Mouse (Mus musculus) erythroblast, embryonic 14.5 days (primary cell): ENCODE measurements around the gene Aktip. TPM values are rescaled to one million over a fixed set of nuclear protein-coding genes. Genes with fewer than 3 reads are reported as not detected.

Experiments used
- H3K27me3 ChIP-seq: 2 replicates; pipeline ENCODE4 v1.6.1; 2012; ENCODE audit warnings: inconsistent platforms; ENCODE audit not compliant: control insufficient read depth
- H3K36me3 ChIP-seq: 2 replicates; pipeline ENCODE4 v1.6.1; 2012; ENCODE audit warnings: mild to moderate bottlenecking, inconsistent platforms; ENCODE audit not compliant: control insufficient read depth
- H3K4me1 ChIP-seq: 2 replicates; pipeline ENCODE4 v1.6.1; 2012; ENCODE audit warnings: inconsistent platforms; ENCODE audit not compliant: control insufficient read depth
- H3K4me3 ChIP-seq: replicated peaks from 2 replicates; pipeline ENCODE3; 2012; ENCODE audit warnings: moderate library complexity, mild to moderate bottlenecking, inconsistent platforms
- H3K9me3 ChIP-seq: 2 replicates; pipeline ENCODE4 v1.6.1; 2012; ENCODE audit warnings: low read length, inconsistent platforms, mixed read lengths; ENCODE audit not compliant: control insufficient read depth
- GATA1 ChIP-seq: IDR thresholded peaks from 2 replicates; pipeline ENCODE4 v1.6.1; 2012; ENCODE audit warnings: low read length, inconsistent platforms, mixed read lengths
- TAL1 ChIP-seq: IDR thresholded peaks from 3 replicates; pipeline ENCODE4 v1.6.1; 2012; ENCODE audit warnings: low read length, inconsistent platforms, mixed read lengths
- polyA plus RNA-seq: library from polyadenylated mRNA; stranded (reverse); fragments of >175 nt; gene quantifications from 2 replicates; pipeline ENCODE4 v1.2.3, GENCODE M21; 2012

Gene Aktip
- polyA plus RNA-seq, 1 experiment, result not detected

DNA sequence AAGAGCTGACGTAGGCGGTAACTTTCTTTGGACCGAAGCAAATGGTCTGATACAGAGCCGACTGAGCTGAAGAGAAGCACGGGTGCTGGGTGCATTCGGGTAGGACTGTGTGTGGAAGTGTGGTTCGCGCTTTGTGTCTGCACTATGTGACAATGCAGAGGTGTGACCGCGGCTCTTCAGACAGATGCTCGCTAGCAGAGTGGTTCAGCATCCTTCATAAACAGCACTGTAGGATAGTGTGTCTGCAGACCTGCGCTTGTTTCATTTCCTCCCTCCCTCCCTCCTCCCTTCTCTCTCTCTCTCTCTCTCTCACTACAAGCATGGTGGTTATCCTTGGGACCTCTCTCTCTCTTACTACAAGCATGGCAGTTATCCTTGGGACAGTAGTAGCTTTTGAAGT is 117.3 kb downstream of the Aktip start:
- peaks cover 3% of the 10 kb centered on the region for H3K4me1 ChIP-seq
- no peaks in the 10 kb centered on the region for H3K9me3 ChIP-seq
- no peak overlapping the region for H3K4me3 ChIP-seq
- no peaks in the 10 kb centered on the region for H3K27me3 ChIP-seq
- TF ChIP-seq TAL1 (no peak), GATA1 (no peak)
- peaks cover 34% of the 10 kb centered on the region for H3K36me3 ChIP-seq

DNA sequence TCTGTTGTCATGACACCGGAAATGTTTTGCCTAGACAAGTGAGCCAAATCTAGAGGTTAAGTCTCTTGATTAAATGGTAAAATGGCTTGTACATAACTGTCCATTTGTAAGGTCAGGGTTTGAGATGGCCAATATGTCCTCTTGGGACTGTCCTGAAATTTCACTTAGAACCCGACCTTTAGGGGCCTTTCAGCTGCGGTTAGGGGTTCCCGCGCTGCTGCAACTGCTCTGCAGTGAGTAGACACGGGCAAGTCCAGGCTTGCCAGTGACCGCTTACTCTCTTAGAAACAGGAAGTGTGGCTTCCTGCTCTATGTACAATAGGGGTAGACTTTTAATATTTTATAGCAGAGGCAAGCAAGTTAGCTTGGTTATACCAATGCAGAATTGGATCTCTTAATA is 117.9 kb downstream of the Aktip start:
- Histone ChIP-seq H3K9me3 (no peaks in the 10 kb centered on the region), H3K36me3 (peaks cover 37% of the 10 kb centered on the region), H3K4me3 (no peak overlapping the region), H3K27me3 (no peaks in the 10 kb centered on the region), H3K4me1 (peaks cover 8% of the 10 kb centered on the region)
- no peak for TF ChIP-seq TAL1
- TF ChIP-seq GATA1, result no peak

DNA sequence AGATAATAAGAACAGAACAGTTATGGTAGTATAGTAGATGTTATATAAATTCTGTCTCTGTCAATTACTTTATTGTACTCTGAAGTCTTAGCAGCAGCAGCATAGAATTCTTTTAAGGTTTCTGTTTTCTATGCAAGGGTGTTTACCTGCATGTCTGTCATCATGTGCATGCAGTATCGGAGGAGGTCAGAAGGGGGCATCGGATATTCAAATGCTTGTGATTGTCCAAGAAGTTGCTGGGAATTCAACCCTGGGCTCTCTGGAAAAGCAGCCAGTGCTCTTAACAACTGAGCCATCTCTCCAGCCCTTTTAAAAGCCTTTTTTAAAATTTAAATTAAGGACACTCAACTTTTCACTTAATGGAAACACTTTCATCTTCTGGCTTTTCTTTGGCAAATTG is 120.1 kb downstream of the Aktip start:
- Histone ChIP-seq H3K4me3 (no peak overlapping the region), H3K9me3 (no peaks in the 10 kb centered on the region), H3K36me3 (peaks cover 34% of the 10 kb centered on the region), H3K4me1 (peaks cover 9% of the 10 kb centered on the region), H3K27me3 (no peaks in the 10 kb centered on the region)
- TF ChIP-seq GATA1 (no peak), TAL1 (no peak)

DNA sequence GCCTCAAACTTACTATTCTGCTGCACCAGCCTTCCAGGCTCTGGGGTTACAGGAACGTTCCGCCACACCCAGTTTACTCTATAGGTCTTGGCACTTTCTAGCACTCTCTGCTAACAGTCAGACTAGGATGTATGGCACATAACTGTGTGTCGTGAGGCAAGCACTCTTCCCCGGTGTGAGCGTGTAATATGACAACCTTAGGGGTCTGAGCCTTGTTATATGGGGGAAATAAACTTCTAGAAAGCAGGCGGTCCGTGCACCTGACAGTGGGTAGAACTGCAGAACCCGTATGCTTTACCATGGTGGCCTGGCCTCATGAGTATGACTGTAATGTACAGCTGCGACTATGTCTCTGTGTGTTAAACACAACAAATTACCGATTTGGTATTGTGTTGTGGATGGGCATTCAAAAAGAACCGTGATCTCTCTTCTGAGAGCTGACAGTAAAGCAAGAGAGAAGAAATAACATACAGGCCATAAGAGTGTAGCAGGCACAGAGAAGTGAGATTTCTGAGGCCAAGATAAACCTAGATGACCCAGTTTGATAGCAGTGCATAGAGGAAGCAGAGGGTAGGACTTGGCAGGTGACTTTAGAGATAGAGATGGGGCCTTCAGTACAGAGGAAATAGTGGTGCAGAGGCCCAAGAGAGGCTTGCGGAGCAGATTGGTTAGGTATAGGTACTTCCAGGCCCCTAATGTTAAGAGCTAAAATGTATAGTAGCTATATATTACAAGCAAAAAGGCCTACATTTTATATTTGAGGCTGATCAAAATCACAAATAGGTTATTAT is 122.5 kb downstream of the Aktip start:
- H3K27me3 ChIP-seq, result no peaks in the 10 kb centered on the region
- peaks cover 7% of the 10 kb centered on the region for H3K4me1 ChIP-seq
- TF ChIP-seq GATA1 (no peak), TAL1 (no peak)
- no peaks in the 10 kb centered on the region for H3K9me3 ChIP-seq
- H3K4me3 ChIP-seq, result no peak overlapping the region
- H3K36me3 ChIP-seq, result peaks cover 42% of the 10 kb centered on the region

DNA sequence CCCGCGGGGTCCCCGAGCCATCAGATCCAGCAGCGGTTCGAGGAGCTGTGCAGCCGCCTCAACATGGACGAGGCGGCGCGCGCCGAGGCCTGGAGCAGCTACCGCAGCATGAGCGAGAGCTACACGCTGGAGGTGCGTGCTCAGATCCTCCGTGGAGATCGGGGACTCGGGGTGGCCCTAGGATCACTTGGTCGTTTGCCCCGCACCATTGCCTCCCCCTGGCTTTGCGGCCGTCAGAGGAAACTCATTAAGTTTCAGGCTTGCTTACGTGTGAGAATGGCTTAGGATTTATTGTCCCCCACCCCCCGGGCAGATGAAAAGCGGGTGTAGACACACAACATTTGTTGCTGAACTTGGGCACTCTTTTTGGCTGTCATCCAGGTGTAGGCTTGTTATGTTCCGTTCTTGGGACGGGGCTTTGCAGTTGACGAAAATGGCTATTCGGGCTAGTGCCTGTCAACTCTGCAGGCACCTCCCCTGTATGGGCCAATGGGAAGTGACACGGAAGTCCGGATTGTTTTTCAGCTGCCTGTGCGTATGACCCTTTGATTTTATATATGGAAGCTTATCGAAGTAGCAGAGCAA is 129.4 kb downstream of the Aktip start:
- H3K4me3 ChIP-seq, result peak overlapping the region; percentile 79
- TF ChIP-seq TAL1 (no peak), GATA1 (no peak)
- no peaks in the 10 kb centered on the region for H3K9me3 ChIP-seq
- peaks cover 14% of the 10 kb centered on the region for H3K36me3 ChIP-seq
- H3K4me1 ChIP-seq, result peaks cover 28% of the 10 kb centered on the region
- no peaks in the 10 kb centered on the region for H3K27me3 ChIP-seq

DNA sequence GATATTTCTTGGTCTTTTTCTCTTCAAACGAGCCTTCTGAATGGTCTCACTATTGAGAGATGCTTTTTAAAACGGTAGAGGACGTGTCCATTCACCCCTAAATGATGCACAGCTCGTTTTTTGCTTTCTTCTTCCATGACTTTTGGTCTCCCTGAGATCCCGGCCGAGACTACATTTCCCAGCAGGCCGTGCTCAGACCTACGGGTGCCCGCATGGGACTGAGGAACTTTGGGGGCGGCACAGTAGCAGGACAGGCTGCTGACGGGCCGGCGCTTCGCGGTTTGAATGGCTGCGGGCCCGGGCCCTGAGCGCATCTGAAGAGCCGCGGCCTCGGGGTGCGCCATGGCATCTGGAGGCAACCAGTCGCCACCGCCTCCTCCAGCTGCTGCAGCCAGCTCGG is 129.9 kb downstream of the Aktip start, which contains the start of gene Rbl2:
Rbl2 (plus strand) TSS at position 224 of the 400 bp plus-strand sequence.
- no peak for TF ChIP-seq TAL1
- no peaks in the 10 kb centered on the region for H3K27me3 ChIP-seq
- H3K4me3 ChIP-seq, result peak within 1 kb of the TSS; percentile 79
- H3K9me3 ChIP-seq, result no peaks in the 10 kb centered on the region
- peaks cover 28% of the 10 kb centered on the region for H3K4me1 ChIP-seq
- peaks cover 12% of the 10 kb centered on the region for H3K36me3 ChIP-seq

DNA sequence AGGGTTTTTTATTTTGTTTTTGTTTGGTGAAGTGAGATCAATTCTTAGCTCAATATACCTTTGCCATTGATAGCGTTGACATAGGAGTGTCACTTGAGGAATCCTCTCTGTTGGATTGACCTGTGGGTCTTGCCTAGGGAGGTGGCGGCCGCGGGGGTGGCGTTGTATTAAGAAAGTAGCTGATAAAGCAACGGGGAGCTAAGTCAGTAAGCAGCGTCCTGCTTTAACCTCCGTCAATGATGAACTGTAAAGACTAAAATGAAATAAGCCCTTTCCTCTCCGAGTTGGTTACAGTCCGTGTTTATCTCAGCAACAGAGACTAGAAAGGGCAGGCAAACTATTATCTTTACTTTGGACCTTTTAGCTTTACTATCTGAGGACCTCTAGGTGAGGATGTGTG is 130.4 kb downstream of the Aktip start:
- Histone ChIP-seq H3K4me1 (peaks cover 28% of the 10 kb centered on the region), H3K9me3 (no peaks in the 10 kb centered on the region), H3K27me3 (no peaks in the 10 kb centered on the region), H3K4me3 (peak overlapping the region; percentile 79), H3K36me3 (peaks cover 10% of the 10 kb centered on the region)
- TF ChIP-seq GATA1 (no peak), TAL1 (no peak)

DNA sequence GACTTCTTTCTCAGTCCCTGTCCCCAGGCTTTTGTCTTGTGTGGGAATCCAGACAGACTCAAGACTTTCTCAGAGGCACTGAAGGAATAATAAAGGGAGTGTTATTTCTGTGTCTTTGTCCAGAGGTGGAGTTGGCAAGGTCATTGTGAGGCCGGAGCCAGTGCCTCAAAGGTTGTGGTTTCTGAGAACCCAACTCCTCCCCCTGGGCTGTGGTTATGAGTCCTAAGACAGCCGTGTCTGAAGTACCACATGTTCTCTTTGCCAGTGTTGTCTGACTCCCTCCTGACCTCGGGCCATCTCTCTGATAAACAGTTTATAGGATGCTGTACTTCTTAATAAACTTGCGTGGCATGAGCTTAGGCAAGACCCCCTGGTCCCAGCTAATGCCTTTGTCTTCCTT is 134.6 kb downstream of the Aktip start:
- no peaks in the 10 kb centered on the region for H3K36me3 ChIP-seq
- H3K9me3 ChIP-seq, result no peaks in the 10 kb centered on the region
- peaks cover 22% of the 10 kb centered on the region for H3K4me1 ChIP-seq
- no peaks in the 10 kb centered on the region for H3K27me3 ChIP-seq
- TF ChIP-seq GATA1 (no peak), TAL1 (no peak)
- no peak overlapping the region for H3K4me3 ChIP-seq

Other genes with a start within 250 kb of the Aktip start
- gene Rbl2, start 129.9 kb downstream of the Aktip start, polyA plus RNA-seq, result 0.13 and 0.19 TPM in 2 replicates
- 0.02 and 0.03 TPM in 2 replicates for gene Rpgrip1l, start 113.3 kb upstream of the Aktip start, polyA plus RNA-seq
- 0.29 and 0.33 TPM in 2 replicates for gene Fto, start 113.5 kb upstream of the Aktip start, polyA plus RNA-seq